ENCODE assay signal across 22 mouse cellular contexts in genomic region chr2:139493836-139494235, GRCm38 (mm10). TPM values are rescaled to one million over a fixed set of nuclear protein-coding genes. Genes with fewer than 3 reads are reported as not detected.
DNase-seq lines count a peak whose midpoint lies in the region; ATAC-seq and TF ChIP-seq lines count a peak whose summit lies in the region.
"Had no signal": no experiment of that assay in that cellular context is flagged by ENCODE, and none has a peak within 500 bp of the region (broad histone marks: within the 10 kb centered on the region; RNA-seq: fewer than 3 reads in every experiment).

Sptlc3 (plus strand) TSS chr2:139493913.

- no peak within 1 kb of the TSS for H3K9ac ChIP-seq in lung, embryonic 14.5 days
- H3K9ac ChIP-seq in stomach, embryonic 16.5 days (ENCODE audit: low read length), result no peak within 1 kb of the TSS
- no peak within 1 kb of the TSS for H3K9ac ChIP-seq in hindbrain, embryonic 11.5 days (ENCODE audit: low read depth, low read length)
- H3K9ac ChIP-seq: heart, embryonic 15.5 days; liver, embryonic 13.5 days had no signal

- H3K36me3 ChIP-seq in lung, embryonic 14.5 days (ENCODE audit: insufficient read depth), result no peaks in the 10 kb centered on the region
- no peaks in the 10 kb centered on the region for H3K36me3 ChIP-seq in embryonic facial prominence, embryonic 10.5 days (replicated peaks)
- H3K36me3 ChIP-seq in stomach, embryonic 16.5 days (ENCODE audit: control insufficient read depth, insufficient read depth, low read length), result no peaks in the 10 kb centered on the region
- no peaks in the 10 kb centered on the region for H3K36me3 ChIP-seq in hindbrain, embryonic 11.5 days (ENCODE audit: control insufficient read depth, insufficient read depth, low read length)
- H3K36me3 ChIP-seq: heart, embryonic 15.5 days; hindbrain, embryonic 10.5 days; liver, embryonic 13.5 days had no signal

- intact Hi-C loops in left cerebral cortex, postnatal 14 days (cut with DNase I), result no loop called here

- peak; percentile 4 for DNase-seq in lung, embryonic 14.5 days
- no peak for DNase-seq in lung, postnatal 10 days
- DNase-seq in embryonic facial prominence, embryonic 10.5 days (ENCODE audit: low spot score), result no peak
- DNase-seq in gonadal fat pad, adult 2 months (ENCODE audit: low read depth), result peak; percentile 45
- no peak for DNase-seq in hindbrain, embryonic 11.5 days (ENCODE audit: low spot score)
- DNase-seq in left cerebral cortex, postnatal 14 days (ENCODE audit: low spot score in 2 of 2), result no peak
- DNase-seq: adrenal gland, postnatal 25 days; B cell, adult 2 months; cerebellum, adult 18-20 months; heart, adult 2 months; layer of hippocampus, adult 9-11 months; liver, embryonic 13.5 days; lung, postnatal 14 days; thymus, postnatal 25 days had no signal

- no peak within 1 kb of the TSS for H3K27ac ChIP-seq in lung, embryonic 14.5 days (ENCODE audit: low read depth)
- 0 out of 2 replicates have a peak within 1 kb of the TSS, but pooled peaks have one; percentile 15 for H3K27ac ChIP-seq in embryonic facial prominence, embryonic 10.5 days (replicated peaks)
- H3K27ac ChIP-seq in stomach, embryonic 16.5 days (ENCODE audit: low read length), result no peak within 1 kb of the TSS
- no peak within 1 kb of the TSS for H3K27ac ChIP-seq in hindbrain, embryonic 11.5 days (ENCODE audit: low read depth, low read length)
- H3K27ac ChIP-seq: heart, adult 2 months; heart, embryonic 15.5 days; hindbrain, embryonic 10.5 days; liver, embryonic 13.5 days had no signal

- H3K9me3 ChIP-seq in lung, embryonic 14.5 days (ENCODE audit: low read depth, low read length), result no peaks in the 10 kb centered on the region
- no peaks in the 10 kb centered on the region for H3K9me3 ChIP-seq in embryonic facial prominence, embryonic 10.5 days
- no peaks in the 10 kb centered on the region for H3K9me3 ChIP-seq in stomach, embryonic 16.5 days (replicated peaks; ENCODE audit: control insufficient read depth, low read length)
- H3K9me3 ChIP-seq in hindbrain, embryonic 11.5 days (ENCODE audit: control insufficient read depth, low read length), result no peaks in the 10 kb centered on the region
- H3K9me3 ChIP-seq: heart, embryonic 15.5 days; hindbrain, embryonic 10.5 days; liver, embryonic 13.5 days had no signal

- no peak for ATAC-seq in lung, embryonic 14.5 days (ENCODE audit: insufficient read depth)
- peak; percentile 66; the same call in 1 of the 2 replicates for ATAC-seq in stomach, embryonic 16.5 days (ENCODE audit: insufficient read depth, low FRiP score)
- ATAC-seq in hindbrain, embryonic 11.5 days (ENCODE audit: low FRiP score), result no peak
- ATAC-seq: inflammation-experienced regulatory T-cells, adult 6 months had no signal

- H3K4me3 ChIP-seq in lung, embryonic 14.5 days (ENCODE audit: low read depth, low read length), result no peak within 1 kb of the TSS
- H3K4me3 ChIP-seq in embryonic facial prominence, embryonic 10.5 days, result no peak within 1 kb of the TSS
- peak within 1 kb of the TSS; percentile 31 for H3K4me3 ChIP-seq in stomach, embryonic 16.5 days (replicated peaks; ENCODE audit: low read length)
- no peak within 1 kb of the TSS for H3K4me3 ChIP-seq in hindbrain, embryonic 11.5 days (ENCODE audit: low read depth, low read length)
- H3K4me3 ChIP-seq: heart, adult 2 months; heart, embryonic 15.5 days; hindbrain, embryonic 10.5 days; liver, embryonic 13.5 days; megakaryocyte, embryonic 14.5 days had no signal

- H3K27me3 ChIP-seq in lung, embryonic 14.5 days (ENCODE audit: insufficient read depth, low read length), result no peaks in the 10 kb centered on the region
- no peaks in the 10 kb centered on the region for H3K27me3 ChIP-seq in embryonic facial prominence, embryonic 10.5 days (replicated peaks; ENCODE audit: low read depth, poor library complexity, severe bottlenecking)
- no peaks in the 10 kb centered on the region for H3K27me3 ChIP-seq in stomach, embryonic 16.5 days (ENCODE audit: control insufficient read depth, insufficient read depth, low read length)
- no peaks in the 10 kb centered on the region for H3K27me3 ChIP-seq in hindbrain, embryonic 11.5 days (ENCODE audit: control insufficient read depth, insufficient read depth, low read length)
- H3K27me3 ChIP-seq: heart, embryonic 15.5 days; liver, embryonic 13.5 days; megakaryocyte, embryonic 14.5 days had no signal

- 0 out of 2 replicates have a peak, but pooled peaks cover 4% of the 10 kb centered on the region for H3K4me1 ChIP-seq in lung, embryonic 14.5 days (ENCODE audit: insufficient read depth)
- peaks cover 17% of the 10 kb centered on the region for H3K4me1 ChIP-seq in embryonic facial prominence, embryonic 10.5 days
- no peaks in the 10 kb centered on the region for H3K4me1 ChIP-seq in stomach, embryonic 16.5 days (ENCODE audit: control insufficient read depth, insufficient read depth, low read length)
- H3K4me1 ChIP-seq in hindbrain, embryonic 11.5 days (replicated peaks; ENCODE audit: control insufficient read depth, insufficient read depth, low read length), result no peaks in the 10 kb centered on the region
- H3K4me1 ChIP-seq: heart, embryonic 15.5 days; liver, embryonic 13.5 days; megakaryocyte, embryonic 14.5 days had no signal

- 47% methylated on average over 5 of the region's 5 CpGs for WGBS in lung, embryonic 14.5 days
- WGBS in embryonic facial prominence, embryonic 10.5 days, result 62% methylated on average over 5 of the region's 5 CpGs
- WGBS in stomach, embryonic 16.5 days, result 38% methylated on average over 5 of the region's 5 CpGs
- WGBS in hindbrain, embryonic 11.5 days, result 67% methylated on average over 5 of the region's 5 CpGs

- H3K4me2 ChIP-seq in lung, embryonic 14.5 days, result no peak within 1 kb of the TSS
- H3K4me2 ChIP-seq in stomach, embryonic 16.5 days (ENCODE audit: low read depth, low read length), result peak within 1 kb of the TSS; percentile 17; the same call in 1 of the 2 replicates
- H3K4me2 ChIP-seq in hindbrain, embryonic 11.5 days (replicated peaks; ENCODE audit: low read depth, low read length), result no peak within 1 kb of the TSS
- H3K4me2 ChIP-seq: heart, embryonic 15.5 days; liver, embryonic 13.5 days had no signal

- no peak for TF ChIP-seq CTCF in lung, embryonic 14.5 days (IDR thresholded peaks at IDR 0.05; ENCODE audit: low read depth)

RNA-seq across cellular contexts. Expression of gene Sptlc3, which starts in this region (rescaled TPM):
- polyA plus RNA-seq in lung, embryonic 14.5 days (2014; fragmentation: Nextera tagmentation; extraction: Ambion mirVana), result 0.16 and 0.26 TPM in 2 replicates
- 0.73 and 1.00 TPM in 2 replicates for polyA plus RNA-seq in embryonic facial prominence, embryonic 10.5 days (2016; fragmentation: Nextera tagmentation; extraction: Ambion mirVana)
- polyA plus RNA-seq in gonadal fat pad, adult 2 months (2012; rRNA removed), result 0.77 and 1.2 TPM in 2 replicates
- polyA plus RNA-seq in stomach, embryonic 16.5 days (2015; fragmentation: Nextera tagmentation; extraction: Ambion mirVana), result 14.1 and 20.7 TPM in 2 replicates
- 0.14 and 0.29 TPM in 2 replicates for polyA plus RNA-seq in hindbrain, embryonic 11.5 days (2014; fragmentation: Nextera tagmentation; extraction: Ambion mirVana)
- total RNA-seq in left cerebral cortex, postnatal 14 days (2021), result not detected
- total RNA-seq: adrenal gland, postnatal 25 days; gastrocnemius, adult 8-10 months; heart, adult 2 months; left cerebral cortex, postnatal 10 days had no signal
- polyA plus RNA-seq: inflammation-experienced regulatory T-cells, adult 6 months; liver, embryonic 13.5 days; small intestine, adult 2 months had no signal

Comparison
In these comparisons a context has a peak if more than half of its experiments do, and no peak if none do; other contexts are left out.
1. Peak in DNase-seq in lung, embryonic 14.5 days; RNA of the gene not detected or under 1 TPM.